Mouse (Mus musculus): ENCODE data around the gene Smim8. TPM values are rescaled to one million over a fixed set of nuclear protein-coding genes. Genes with fewer than 3 reads are reported as not detected.

Smim8 gene
- total RNA-seq, 2 experiments from 2014 or later, result 26.7 to 30.1 TPM

GRCm38 (mm10) chr4:34720127-34720895 lies 57.9 kb downstream of the Smim8 start:
- no peak for DNase-seq

GRCm38 (mm10) chr4:34719421-34719820 lies 58.8 kb downstream of the Smim8 start:
- DNase-seq, result no peak

Other genes starting within 250 kb of the Smim8 start
- 10 to 100 TPM; 61.4 to 65.6 TPM for gene Akirin2, start 227.5 kb downstream of the Smim8 start, total RNA-seq (2021)
- 10 to 100 TPM; 56.3 to 81.0 TPM for gene Orc3, start 163.5 kb downstream of the Smim8 start, total RNA-seq (2021)
- gene Rars2, start 163.5 kb downstream of the Smim8 start, total RNA-seq (2021), result 10 to 100 TPM; 41.6 to 45.8 TPM
- gene Slc35a1, start 91.0 kb downstream of the Smim8 start, total RNA-seq (2021), result 10 to 100 TPM; 32.7 to 35.1 TPM
- gene Cfap206, start 48.2 kb downstream of the Smim8 start, total RNA-seq (2021), result under 1 TPM; 0.55 to 0.87 TPM
- gene Gm136, start 22.2 kb downstream of the Smim8 start, total RNA-seq (2021), result not detected
- gene Zfp292, start 104.5 kb upstream of the Smim8 start, total RNA-seq (2021), result 10 to 100 TPM; 17.8 to 22.9 TPM
- gene Cga, start 115.4 kb upstream of the Smim8 start, total RNA-seq (2021), result not detected